Mouse (Mus musculus) adrenal gland, adult 8-10 months (tissue): ENCODE measurements around the gene Fez2. TPM values are rescaled to one million over a fixed set of nuclear protein-coding genes. Genes with fewer than 3 reads are reported as not detected.

Experiments
- total RNA-seq, 4 experiments: library from RNA; stranded (reverse); gene quantifications; 2 replicates each; pipeline ENCODE4 v1.2.4; 2022

Fez2 gene
- total RNA-seq, 4 experiments from 2014 or later, result 56.4 to 85.3 (median 72.8) TPM

Other genes with a start within 250 kb of the Fez2 start
- gene Crim1, start 217.9 kb downstream of the Fez2 start, total RNA-seq, result 10 to 100 TPM; 36.6 to 49.5 (median 41.8) TPM
- gene Vit, start 89.9 kb upstream of the Fez2 start, total RNA-seq, result 1 to 10 TPM; 2.4 to 3.5 (median 2.6) TPM